Mouse (Mus musculus) forebrain, embryonic 16.5 days (tissue): ENCODE measurements around the gene Senp1. TPM values are rescaled to one million over a fixed set of nuclear protein-coding genes. Genes with fewer than 3 reads are reported as not detected.

Experiments used
- ATAC-seq: fragments of 200-750 bp; cut with Nextera tagmentation; 2 replicates; pipeline ENCODE4 v1.8.0; 2017; ENCODE audit warnings: mild to moderate bottlenecking, moderate library complexity
- H3K27ac ChIP-seq: fragments of 300-500 bp; sonication (generic); 2 replicates; pipeline ENCODE4 v1.5.1; 2014; ENCODE audit warnings: low read length, control low read depth
- H3K27me3 ChIP-seq: fragments of 300-500 bp; sonication (generic); replicated peaks from 2 replicates; pipeline ENCODE4 v1.6.1; 2014; ENCODE audit warnings: low read length; ENCODE audit not compliant: control insufficient read depth, insufficient read depth
- H3K36me3 ChIP-seq: fragments of 300-500 bp; sonication (generic); 2 replicates; pipeline ENCODE4 v1.6.1; 2014; ENCODE audit not compliant: control insufficient read depth, insufficient read depth
- H3K4me1 ChIP-seq: fragments of 300-500 bp; sonication (generic); replicated peaks from 2 replicates; pipeline ENCODE4 v1.6.1; 2014; ENCODE audit warnings: low read length; ENCODE audit not compliant: control insufficient read depth, insufficient read depth
- H3K4me2 ChIP-seq: fragments of 300-500 bp; sonication (generic); 2 replicates; pipeline ENCODE4 v1.6.1; 2014; ENCODE audit warnings: mild to moderate bottlenecking, low read length, control low read depth
- H3K4me3 ChIP-seq: fragments of 300-500 bp; sonication (generic); replicated peaks from 2 replicates; pipeline ENCODE4 v1.5.1; 2014; ENCODE audit warnings: mild to moderate bottlenecking, low read length, control low read depth
- H3K9ac ChIP-seq: fragments of 300-500 bp; sonication (generic); replicated peaks from 2 replicates; pipeline ENCODE4 v1.6.1; 2014; ENCODE audit warnings: low read depth, low read length, control low read depth
- H3K9me3 ChIP-seq: fragments of 300-500 bp; sonication (generic); 2 replicates; pipeline ENCODE4 v1.6.1; 2016; ENCODE audit warnings: low read length; ENCODE audit not compliant: control insufficient read depth
- WGBS: fragments of 180-500 bp; shearing (Covaris S2); extraction: QIAGEN DNeasy Blood & Tissue Kit; methylation state at CpG from one replicate; pipeline ENCODE4 v1.1.7; 2014; 5-methylcytosine and 5-hydroxymethylcytosine counted together
- polyA plus RNA-seq: library from polyadenylated mRNA; unstranded; fragments of >200 nt; fragmentation: Nextera tagmentation; extraction: Ambion mirVana; gene quantifications from 2 replicates; pipeline ENCODE4 v1.2.1, GENCODE M21; 2015

Gene Senp1
- polyA plus RNA-seq, 1 experiment from 2014 or later: 26.9 TPM

DNA sequence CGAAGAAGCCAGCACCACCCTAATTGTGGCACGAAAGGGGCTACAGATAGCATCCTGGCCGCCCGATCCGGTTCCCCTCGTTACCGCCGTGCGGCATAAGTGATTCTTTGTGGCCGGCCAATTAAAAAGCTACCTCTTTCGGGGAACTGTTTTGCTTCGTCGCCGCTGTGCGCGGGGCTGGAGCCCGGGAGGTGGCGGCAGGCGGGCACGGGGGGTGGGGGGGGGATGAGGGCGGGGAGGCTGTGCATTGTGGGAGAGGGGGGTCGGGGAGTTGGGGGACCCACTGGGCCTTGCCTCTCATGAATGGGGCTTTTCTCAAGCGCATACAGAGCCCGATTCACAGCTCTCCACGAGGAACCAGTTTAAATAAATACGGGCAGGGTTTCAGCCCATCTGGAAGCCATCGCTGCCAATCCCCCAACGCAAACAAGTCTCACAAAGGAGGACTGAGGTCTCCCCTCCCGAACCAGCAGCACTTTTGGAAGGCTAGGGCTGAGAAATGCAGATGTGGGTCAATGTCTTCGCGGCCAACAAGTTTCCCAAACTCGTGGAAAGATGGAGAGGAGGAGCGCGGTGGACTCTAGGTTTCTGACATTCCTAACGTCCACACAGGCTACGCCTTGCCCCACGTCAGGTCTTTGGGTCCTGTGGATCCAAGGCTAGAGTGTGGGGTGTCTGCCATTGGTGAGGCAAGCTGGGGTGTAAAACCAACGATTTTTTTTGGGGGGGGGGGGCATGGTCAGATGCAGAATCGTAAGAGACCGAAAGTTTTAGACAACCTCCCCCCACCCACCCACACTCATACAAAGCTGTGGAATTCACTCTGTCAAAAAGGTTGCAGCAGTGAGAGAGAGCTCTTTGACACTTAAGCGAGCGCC is 91.2 kb downstream of the Senp1 start:
- Histone ChIP-seq H3K4me3 (peak overlapping the region; percentile 48), H3K27ac (peak overlapping the region; percentile 3; the same call in 1 of the 2 replicates), H3K9me3 (no peaks in the 10 kb centered on the region), H3K4me1 (peaks cover 59% of the 10 kb centered on the region), H3K4me2 (peak overlapping the region; percentile 73), H3K27me3 (peaks cover 15% of the 10 kb centered on the region), H3K36me3 (no peaks in the 10 kb centered on the region), H3K9ac (peak overlapping the region; percentile 62)
- ATAC-seq: peak; percentile 67
- under 1% methylated on average over 42 of the region's 42 CpGs for WGBS

DNA sequence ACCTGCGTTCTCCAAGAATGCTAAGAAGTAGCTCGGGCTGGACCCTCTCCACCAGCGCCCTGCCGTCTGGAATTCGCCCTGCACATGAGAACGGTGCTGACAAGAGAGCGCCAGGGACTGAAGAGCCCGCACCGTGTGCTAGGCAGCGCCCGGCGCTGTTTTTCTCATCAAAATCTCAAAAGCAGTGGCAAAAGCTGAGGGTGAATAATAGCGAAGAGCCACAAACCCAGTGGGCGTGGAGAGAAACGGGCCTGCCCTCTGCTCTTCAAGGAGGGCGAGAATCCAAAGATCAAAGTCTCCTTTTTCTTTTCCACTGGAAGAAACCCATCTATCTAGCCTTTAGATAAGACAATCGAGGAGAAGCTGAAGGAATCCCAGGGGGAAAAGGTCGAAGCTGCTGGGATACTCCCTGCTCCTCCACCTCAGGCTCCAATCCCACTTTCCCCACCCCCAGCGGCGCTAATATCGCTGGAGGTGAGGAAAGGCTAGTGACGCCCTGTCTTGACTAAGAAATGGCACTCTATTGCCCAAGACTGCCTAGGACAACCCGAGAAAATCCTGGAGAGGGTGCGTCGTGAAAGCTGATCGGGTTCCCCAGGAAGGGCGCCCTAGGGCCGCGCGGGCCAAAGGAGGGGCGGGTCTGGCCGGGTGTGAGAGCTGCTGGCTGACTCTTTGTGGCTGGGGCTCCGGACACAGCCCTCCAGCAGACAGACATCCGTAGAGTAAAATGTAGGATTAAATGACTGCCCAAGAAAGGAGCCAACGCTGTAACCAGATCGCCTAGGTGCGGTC is 92.0 kb downstream of the Senp1 start:
- Histone ChIP-seq H3K4me3 (peak overlapping the region; percentile 48), H3K27ac (peak overlapping the region; percentile 3; the same call in 1 of the 2 replicates), H3K36me3 (no peaks in the 10 kb centered on the region), H3K9me3 (no peaks in the 10 kb centered on the region), H3K4me2 (peak overlapping the region; percentile 73), H3K4me1 (peaks cover 67% of the 10 kb centered on the region), H3K9ac (peak overlapping the region; percentile 62), H3K27me3 (peaks cover 15% of the 10 kb centered on the region)
- 2% methylated on average over 37 of the region's 37 CpGs for WGBS
- ATAC-seq: peak; percentile 4; the same call in 1 of the 2 replicates

DNA sequence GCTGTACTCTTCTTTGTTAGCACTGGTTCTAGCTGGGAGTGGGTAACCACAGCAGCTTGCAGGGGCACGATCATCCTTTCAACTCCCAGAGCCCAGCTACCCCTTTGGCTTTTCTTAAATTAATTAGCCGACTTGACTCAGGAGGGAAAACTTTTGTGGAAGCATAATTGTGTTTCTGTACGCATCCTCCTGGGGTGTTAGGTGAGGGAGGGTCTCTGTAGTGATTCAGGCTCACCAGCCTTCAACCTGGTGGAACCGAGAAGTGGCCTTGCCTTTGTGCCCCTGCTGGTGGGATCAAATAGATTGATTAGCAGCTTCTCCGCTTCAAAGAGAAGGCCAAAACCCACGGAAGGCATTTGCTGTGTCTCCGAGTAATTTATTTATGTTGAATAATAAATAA is 93.6 kb downstream of the Senp1 start:
- Histone ChIP-seq H3K4me1 (peaks cover 70% of the 10 kb centered on the region), H3K9ac (no peak overlapping the region), H3K36me3 (no peaks in the 10 kb centered on the region), H3K9me3 (no peaks in the 10 kb centered on the region), H3K27ac (no peak overlapping the region), H3K27me3 (peaks cover 8% of the 10 kb centered on the region), H3K4me3 (no peak overlapping the region), H3K4me2 (no peak overlapping the region)
- 19% methylated on average over 7 of the region's 7 CpGs for WGBS
- no peak for ATAC-seq

DNA sequence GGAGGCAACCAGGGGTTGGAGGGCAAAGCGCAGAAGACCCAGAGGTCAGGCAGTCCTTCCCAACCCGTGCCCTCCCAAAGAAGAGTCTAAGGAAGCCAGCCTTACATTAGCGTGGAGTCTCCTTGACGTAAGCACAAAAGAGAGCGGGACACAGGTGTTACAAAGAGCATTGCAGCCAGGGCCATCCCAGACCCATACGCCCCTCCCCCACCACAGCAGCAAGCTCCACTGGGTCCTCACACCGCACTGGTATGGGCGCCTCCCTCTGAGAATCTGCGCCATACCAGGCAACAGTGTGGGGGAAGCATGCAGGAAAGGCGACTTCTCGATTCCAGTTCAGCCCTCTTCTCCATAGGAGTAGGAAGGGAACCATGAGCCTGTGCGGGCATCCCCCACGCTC is 94.0 kb downstream of the Senp1 start:
- Histone ChIP-seq H3K27ac (no peak overlapping the region), H3K9ac (no peak overlapping the region), H3K36me3 (no peaks in the 10 kb centered on the region), H3K4me1 (peaks cover 65% of the 10 kb centered on the region), H3K4me2 (no peak overlapping the region), H3K4me3 (no peak overlapping the region), H3K9me3 (no peaks in the 10 kb centered on the region), H3K27me3 (peaks cover 8% of the 10 kb centered on the region)
- 53% methylated on average over 13 of the region's 13 CpGs for WGBS
- ATAC-seq: no peak

DNA sequence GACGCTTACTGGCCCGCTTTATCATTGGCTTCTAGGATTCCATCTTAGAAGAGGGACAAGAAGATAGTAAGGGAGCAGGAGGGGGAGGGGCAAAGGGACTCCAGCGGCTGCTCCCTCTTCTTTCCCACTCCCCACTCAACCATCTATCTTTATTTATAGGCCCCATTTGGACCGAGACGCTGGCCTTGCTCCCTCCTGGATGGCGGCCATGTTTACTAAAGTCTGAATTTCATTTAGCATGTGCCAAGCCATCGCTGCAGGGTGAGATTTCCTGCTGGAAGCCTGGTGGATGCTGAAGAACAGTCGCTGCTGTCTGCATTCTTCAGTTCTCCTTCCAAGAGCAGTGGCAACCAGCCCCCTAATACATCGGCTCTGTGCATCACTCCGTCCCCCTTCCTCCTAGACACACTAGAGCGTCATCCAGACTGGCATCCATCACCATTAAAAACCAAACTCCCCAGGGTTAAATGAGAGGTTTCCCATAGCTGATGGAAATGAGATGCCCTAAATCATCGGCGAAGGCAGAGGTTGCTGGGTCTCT is 96.8 kb downstream of the Senp1 start:
- H3K36me3 ChIP-seq: no peaks in the 10 kb centered on the region
- peak overlapping the region; percentile 20 for H3K4me2 ChIP-seq
- H3K27ac ChIP-seq: peak overlapping the region; percentile 17
- H3K9me3 ChIP-seq: no peaks in the 10 kb centered on the region
- no peak overlapping the region for H3K9ac ChIP-seq
- WGBS: 49% methylated on average over 13 of the region's 13 CpGs
- peak; percentile 21 for ATAC-seq
- H3K4me1 ChIP-seq: peaks cover 53% of the 10 kb centered on the region
- no peaks in the 10 kb centered on the region for H3K27me3 ChIP-seq
- no peak overlapping the region for H3K4me3 ChIP-seq

DNA sequence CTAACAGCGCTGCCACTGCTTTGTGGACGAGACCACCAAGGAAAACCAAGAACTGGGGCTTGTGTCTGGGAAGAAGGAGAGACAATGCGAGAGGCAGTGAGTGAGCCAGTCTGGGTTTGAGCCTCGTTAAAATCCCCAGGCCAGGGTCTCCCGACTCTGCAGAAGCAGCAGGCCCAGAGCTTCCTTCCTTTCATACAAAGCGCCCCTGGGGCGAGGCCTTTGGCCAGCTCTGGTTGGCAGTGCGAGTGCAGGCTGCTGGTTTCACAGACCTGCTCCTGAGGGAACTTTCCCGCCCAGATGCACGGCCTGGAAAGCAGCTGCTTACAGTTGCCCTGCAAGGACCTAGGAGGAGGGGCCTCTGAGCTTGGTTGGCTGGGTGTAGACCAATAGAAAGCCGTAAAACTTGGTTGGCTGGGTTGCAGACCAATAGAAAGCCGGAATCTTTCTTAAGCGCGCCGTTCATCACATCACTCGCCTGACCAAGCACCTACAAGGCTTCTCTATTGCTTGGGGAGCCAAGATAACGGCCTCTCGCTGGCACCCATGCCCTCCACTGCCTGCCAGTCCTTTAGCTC is 100.7 kb downstream of the Senp1 start:
- peak overlapping the region; percentile 40 for H3K4me3 ChIP-seq
- H3K27ac ChIP-seq: peak overlapping the region; percentile 91
- peak; percentile 97 for ATAC-seq
- peak overlapping the region; percentile 68 for H3K4me2 ChIP-seq
- 2% methylated on average over 18 of the region's 18 CpGs for WGBS
- no peaks in the 10 kb centered on the region for H3K27me3 ChIP-seq
- no peaks in the 10 kb centered on the region for H3K9me3 ChIP-seq
- peak overlapping the region; percentile 61 for H3K9ac ChIP-seq
- peaks cover 53% of the 10 kb centered on the region for H3K4me1 ChIP-seq
- H3K36me3 ChIP-seq: no peaks in the 10 kb centered on the region

DNA sequence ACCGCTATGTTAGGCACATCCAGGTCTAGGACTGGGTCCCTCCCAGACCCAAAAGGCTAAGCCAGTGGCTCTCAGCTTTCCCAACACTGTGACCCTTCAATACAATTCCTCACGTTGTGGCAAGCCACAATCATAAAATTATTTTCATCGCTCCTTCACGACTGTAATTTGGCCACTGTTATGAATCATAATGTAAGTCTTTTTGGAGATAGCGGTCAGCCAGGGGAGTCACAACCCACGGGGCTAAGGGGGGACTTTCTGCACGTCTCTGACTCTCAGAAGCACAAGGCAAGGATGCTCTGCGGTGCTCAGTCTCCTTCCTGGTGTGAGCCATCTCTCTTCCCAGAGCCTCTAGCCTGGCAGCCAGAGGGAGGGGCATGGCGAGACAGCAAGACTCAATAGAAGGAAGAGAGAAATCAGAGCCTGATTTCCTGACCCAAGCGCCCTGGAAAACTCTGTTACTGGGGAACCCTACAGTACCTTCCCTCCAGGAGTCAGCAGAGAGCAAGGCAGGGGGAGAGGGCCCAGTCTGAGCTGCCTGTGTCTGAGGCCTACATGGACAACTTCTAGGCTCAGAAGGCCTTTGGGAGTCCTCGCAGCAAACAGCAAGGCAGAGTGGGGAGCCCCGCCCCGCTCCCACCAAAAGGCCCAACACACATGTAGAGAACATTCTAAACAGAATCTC is 101.4 kb downstream of the Senp1 start:
- Histone ChIP-seq H3K27ac (peak overlapping the region; percentile 91), H3K36me3 (no peaks in the 10 kb centered on the region), H3K27me3 (no peaks in the 10 kb centered on the region), H3K4me3 (peak overlapping the region; percentile 40), H3K9ac (peak overlapping the region; percentile 61), H3K9me3 (no peaks in the 10 kb centered on the region), H3K4me1 (peaks cover 47% of the 10 kb centered on the region), H3K4me2 (peak overlapping the region; percentile 68)
- 30% methylated on average over 13 of the region's 13 CpGs for WGBS
- ATAC-seq: no peak; the same call in 1 of the 2 replicates

DNA sequence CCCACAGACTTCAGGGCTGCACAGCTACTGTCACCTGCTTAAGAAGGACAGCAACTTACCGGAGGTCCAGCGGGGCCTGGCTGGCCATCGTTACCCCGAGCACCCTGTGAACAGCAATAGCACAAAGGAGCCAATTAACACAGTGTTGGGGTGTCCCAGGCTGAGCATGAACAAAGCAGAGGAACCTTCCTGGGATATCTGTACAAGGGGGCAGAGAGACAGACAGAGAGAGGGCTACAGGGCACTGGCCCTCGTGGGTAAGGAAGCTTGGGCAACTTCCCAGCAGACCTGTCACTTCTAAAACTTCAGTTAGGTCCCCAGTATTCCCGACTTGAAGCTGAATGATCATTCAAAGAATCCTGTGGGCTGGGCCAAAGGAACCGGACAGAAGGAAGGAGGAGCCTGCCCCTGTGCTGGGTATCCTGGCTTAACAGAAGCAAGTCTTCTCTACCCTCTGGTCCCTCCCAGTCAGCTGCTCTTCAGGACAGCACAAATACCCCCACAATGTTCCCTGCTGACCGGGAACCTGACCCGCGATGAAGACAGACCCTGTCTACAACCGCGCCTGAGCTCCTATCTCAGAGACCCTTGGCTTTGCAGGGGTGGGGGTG is 102.2 kb downstream of the Senp1 start:
- WGBS: 7% methylated on average over 12 of the region's 12 CpGs
- Histone ChIP-seq H3K4me2 (no peak overlapping the region), H3K9ac (no peak overlapping the region), H3K36me3 (no peaks in the 10 kb centered on the region), H3K27ac (no peak overlapping the region), H3K27me3 (no peaks in the 10 kb centered on the region), H3K4me1 (peaks cover 39% of the 10 kb centered on the region), H3K4me3 (no peak overlapping the region), H3K9me3 (no peaks in the 10 kb centered on the region)
- no peak for ATAC-seq
